Mouse (Mus musculus) forebrain, embryonic 15.5 days (tissue): ENCODE results near the gene Lrfn3. TPM values are rescaled to one million over a fixed set of nuclear protein-coding genes. Genes with fewer than 3 reads are reported as not detected.

Experiments
- ATAC-seq: fragments of 200-750 bp; cut with Nextera tagmentation; replicated peaks from 2 replicates; pipeline ENCODE4 v1.8.0; 2017; ENCODE audit warnings: mild to moderate bottlenecking, moderate TSS enrichment, moderate library complexity
- H3K27ac ChIP-seq: fragments of 300-500 bp; sonication (generic); replicated peaks from 2 replicates; pipeline ENCODE4 v1.5.1; 2015; ENCODE audit warnings: mild to moderate bottlenecking, inconsistent platforms
- H3K27me3 ChIP-seq: fragments of 300-500 bp; sonication (generic); 2 replicates; pipeline ENCODE4 v1.6.1; 2015; ENCODE audit warnings: inconsistent platforms
- H3K36me3 ChIP-seq: fragments of 300-500 bp; sonication (generic); 2 replicates; pipeline ENCODE4 v1.6.1; 2015; ENCODE audit warnings: mild to moderate bottlenecking, inconsistent platforms
- H3K4me1 ChIP-seq: fragments of 300-500 bp; sonication (generic); 2 replicates; pipeline ENCODE4 v1.6.1; 2015; ENCODE audit warnings: inconsistent platforms
- H3K4me2 ChIP-seq: fragments of 300-500 bp; sonication (generic); replicated peaks from 2 replicates; pipeline ENCODE4 v1.6.1; 2015; ENCODE audit warnings: mild to moderate bottlenecking, inconsistent platforms
- H3K4me3 ChIP-seq: fragments of 300-500 bp; sonication (generic); 2 replicates; pipeline ENCODE4 v1.5.1; 2015; ENCODE audit warnings: mild to moderate bottlenecking, inconsistent platforms
- H3K9ac ChIP-seq: fragments of 300-500 bp; sonication (generic); replicated peaks from 2 replicates; pipeline ENCODE4 v1.6.1; 2015; ENCODE audit warnings: mild to moderate bottlenecking, inconsistent platforms
- H3K9me3 ChIP-seq: fragments of 300-500 bp; sonication (generic); 2 replicates; pipeline ENCODE4 v1.6.1; 2016; ENCODE audit warnings: inconsistent platforms
- WGBS: fragments of 180-500 bp; shearing (Covaris S2); methylation state at CpG from one replicate; pipeline ENCODE4 v1.1.7; 2015; ENCODE audit warnings: mixed read lengths; 5-methylcytosine and 5-hydroxymethylcytosine counted together
- polyA plus RNA-seq: library from polyadenylated mRNA; unstranded; fragments of >200 nt; fragmentation: Nextera tagmentation; extraction: Ambion mirVana; gene quantifications from 2 replicates; pipeline ENCODE4 v1.2.1, GENCODE M21; 2015

Lrfn3 gene
- polyA plus RNA-seq, 1 experiment from 2014 or later: 12.3 TPM

DNA sequence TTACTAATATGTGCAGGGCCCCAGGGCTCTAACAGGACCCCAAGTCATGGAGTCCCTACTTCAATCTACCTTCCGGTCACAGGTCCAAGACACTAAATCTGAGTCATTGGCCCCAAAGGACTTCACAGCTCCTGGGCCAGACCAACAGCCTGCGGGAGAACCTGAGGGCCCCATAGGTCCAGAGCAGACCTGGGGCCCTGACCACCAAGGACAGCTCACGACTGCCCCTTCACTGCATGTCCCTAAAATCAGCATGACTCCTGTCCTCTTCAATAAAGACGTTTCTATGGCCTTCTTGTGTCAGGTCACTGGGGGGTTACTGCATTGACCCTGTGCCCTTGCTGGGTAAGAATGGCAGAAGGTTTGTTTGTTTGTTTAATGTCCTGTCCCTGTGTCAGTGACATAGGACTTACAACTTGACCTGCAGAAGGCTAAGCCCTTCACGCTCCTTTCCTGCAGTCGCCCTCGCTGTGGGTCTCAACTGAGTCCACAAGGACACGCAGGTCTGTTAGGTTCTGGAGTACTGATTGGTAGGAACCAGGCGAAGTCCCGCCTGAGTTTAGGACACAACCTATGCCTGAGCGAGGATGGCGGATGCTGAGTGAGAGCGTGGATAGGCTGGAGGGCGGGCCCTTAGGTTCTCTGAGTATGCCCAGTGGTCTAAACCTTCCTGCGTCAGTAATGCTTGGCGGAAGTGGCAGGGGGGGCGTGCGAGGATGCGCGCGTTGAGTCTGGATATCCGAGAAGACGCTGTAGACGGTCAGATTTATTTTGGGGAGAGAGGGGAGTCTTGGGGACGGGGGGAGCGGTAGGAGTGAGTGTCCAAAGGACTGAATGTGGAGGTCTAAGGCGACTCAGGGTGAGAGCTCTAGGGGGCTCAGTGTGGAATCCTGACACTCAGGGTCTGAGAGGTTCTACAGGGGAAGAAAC, 54.2 kb downstream of the Lrfn3 start, which contains the start of gene Alkbh6:
Gene Alkbh6, plus strand, starts transcription at position 642 of the 930 bp plus-strand sequence.
- Histone ChIP-seq H3K9me3 (no peaks in the 10 kb centered on the region), H3K27me3 (no peaks in the 10 kb centered on the region), H3K9ac (peak within 1 kb of the TSS; percentile 62), H3K36me3 (peaks cover 32% of the 10 kb centered on the region), H3K4me3 (peak within 1 kb of the TSS; percentile 54), H3K27ac (peak within 1 kb of the TSS; percentile 72), H3K4me1 (peaks cover 23% of the 10 kb centered on the region), H3K4me2 (peak within 1 kb of the TSS; percentile 89)
- ATAC-seq: peak; percentile 100
- 3% methylated on average over 27 of the region's 27 CpGs for WGBS

DNA sequence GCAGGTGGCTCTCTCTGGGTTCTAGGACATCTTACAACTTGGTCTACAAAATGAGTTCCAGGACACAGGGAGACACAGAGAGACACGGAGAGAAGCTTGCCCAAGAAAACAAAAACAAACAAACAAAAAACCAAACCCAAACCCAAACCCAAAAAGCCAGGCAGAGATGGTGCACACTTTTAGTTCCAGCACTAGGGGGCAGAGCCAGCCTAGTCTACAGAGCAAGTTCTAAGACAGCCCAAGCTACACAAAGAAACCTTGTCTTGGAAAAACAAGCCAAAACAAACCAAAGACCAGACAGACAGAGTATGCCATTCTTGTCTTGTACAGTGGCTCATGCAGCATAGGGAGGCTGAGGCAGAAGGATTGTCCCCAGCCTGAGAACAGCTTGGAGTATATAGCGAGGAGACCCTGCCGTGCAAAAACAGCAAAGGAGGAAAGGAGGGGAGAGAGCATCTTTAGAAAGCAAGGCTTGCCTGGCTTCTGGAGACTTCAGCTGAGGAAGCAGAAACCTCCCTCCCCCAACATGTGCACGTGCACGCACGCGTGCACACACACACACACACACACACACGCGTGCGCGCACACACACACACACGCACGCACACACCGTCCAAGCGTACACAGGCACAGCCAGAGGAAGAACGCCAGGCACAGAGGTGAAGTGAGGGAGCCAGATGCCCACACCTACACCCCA, 56.3 kb downstream of the Lrfn3 start:
- no peak for ATAC-seq
- no peaks in the 10 kb centered on the region for H3K9me3 ChIP-seq
- peak overlapping the region; percentile 69 for H3K27ac ChIP-seq
- no peaks in the 10 kb centered on the region for H3K27me3 ChIP-seq
- no peak overlapping the region for H3K4me2 ChIP-seq
- H3K4me3 ChIP-seq: no peak overlapping the region
- H3K4me1 ChIP-seq: peaks cover 23% of the 10 kb centered on the region
- H3K9ac ChIP-seq: no peak overlapping the region
- peaks cover 50% of the 10 kb centered on the region for H3K36me3 ChIP-seq
- 92% methylated on average over 16 of the region's 16 CpGs for WGBS

Other genes with a start within 250 kb of the Lrfn3 start
- gene Zfp382, start 240.8 kb downstream of the Lrfn3 start, polyA plus RNA-seq: 24.9 and 25.5 TPM in 2 replicates
- gene Zfp146, start 193.0 kb downstream of the Lrfn3 start, polyA plus RNA-seq: 16.1 and 18.4 TPM in 2 replicates
- gene Cox7a1, start 178.6 kb downstream of the Lrfn3 start, polyA plus RNA-seq: 3.3 and 4.2 TPM in 2 replicates
- 62.5 and 67.8 TPM in 2 replicates for gene Capns1, start 164.0 kb downstream of the Lrfn3 start, polyA plus RNA-seq
- gene Polr2i, start 130.8 kb downstream of the Lrfn3 start, polyA plus RNA-seq: 173 and 193 TPM in 2 replicates
- 352 and 364 TPM in 2 replicates for gene Tbcb, start 130.5 kb downstream of the Lrfn3 start, polyA plus RNA-seq
- not detected in 2 replicates for gene Ovol3, start 127.0 kb downstream of the Lrfn3 start, polyA plus RNA-seq
- gene Thap8, start 82.7 kb downstream of the Lrfn3 start, polyA plus RNA-seq: 0.66 and 1.1 TPM in 2 replicates
- gene Wdr62, start 82.4 kb downstream of the Lrfn3 start, polyA plus RNA-seq: 7.3 and 8.8 TPM in 2 replicates
- 117 and 120 TPM in 2 replicates for gene Clip3, start 71.0 kb downstream of the Lrfn3 start, polyA plus RNA-seq
- 99.6 and 102 TPM in 2 replicates for gene Alkbh6, start 54.1 kb downstream of the Lrfn3 start, polyA plus RNA-seq
- 7.3 and 9.0 TPM in 2 replicates for gene Syne4, start 48.0 kb downstream of the Lrfn3 start, polyA plus RNA-seq
- gene E130208F15Rik, start 41.0 kb downstream of the Lrfn3 start, polyA plus RNA-seq: not detected in 2 replicates
- gene Sdhaf1, start 38.9 kb downstream of the Lrfn3 start, polyA plus RNA-seq: 22.1 and 22.5 TPM in 2 replicates
- gene Tyrobp, start 51.0 kb upstream of the Lrfn3 start, polyA plus RNA-seq: 22.5 and 24.3 TPM in 2 replicates
- not detected in 2 replicates for gene Hcst, start 57.1 kb upstream of the Lrfn3 start, polyA plus RNA-seq
- 1.9 TPM in 2 replicates for gene Nfkbid, start 59.0 kb upstream of the Lrfn3 start, polyA plus RNA-seq
- 544 and 608 TPM in 2 replicates for gene Aplp1, start 82.8 kb upstream of the Lrfn3 start, polyA plus RNA-seq
- gene Kirrel2, start 94.9 kb upstream of the Lrfn3 start, polyA plus RNA-seq: 0.20 and 0.47 TPM in 2 replicates
- 0.23 TPM in 1 of 2 replicates, not detected in the other for gene Nphs1, start 95.5 kb upstream of the Lrfn3 start, polyA plus RNA-seq
- not detected in 2 replicates for gene Prodh2, start 130.8 kb upstream of the Lrfn3 start, polyA plus RNA-seq
- gene Arhgap33, start 172.3 kb upstream of the Lrfn3 start, polyA plus RNA-seq: 115 and 121 TPM in 2 replicates
- 9.3 and 10.4 TPM in 2 replicates for gene Hspb6, start 189.4 kb upstream of the Lrfn3 start, polyA plus RNA-seq
- 12.3 and 13.9 TPM in 2 replicates for gene Proser3, start 189.5 kb upstream of the Lrfn3 start, polyA plus RNA-seq
- gene Lin37, start 197.1 kb upstream of the Lrfn3 start, polyA plus RNA-seq: 58.9 and 63.3 TPM in 2 replicates
- gene U2af1l4, start 200.5 kb upstream of the Lrfn3 start, polyA plus RNA-seq: 118 and 122 TPM in 2 replicates
- gene Gm49396, start 200.6 kb upstream of the Lrfn3 start, polyA plus RNA-seq: 21.7 and 22.7 TPM in 2 replicates
- gene Psenen, start 200.9 kb upstream of the Lrfn3 start, polyA plus RNA-seq: 131 and 138 TPM in 2 replicates
- 6.3 and 6.6 TPM in 2 replicates for gene Igflr1, start 202.7 kb upstream of the Lrfn3 start, polyA plus RNA-seq
- gene Kmt2b, start 226.0 kb upstream of the Lrfn3 start, polyA plus RNA-seq: 10.4 and 12.0 TPM in 2 replicates
- gene Zbtb32, start 236.1 kb upstream of the Lrfn3 start, polyA plus RNA-seq: 0.33 and 0.50 TPM in 2 replicates